Mouse (Mus musculus) megakaryocyte progenitor cell, adult 5-6 weeks (primary cell): Measurements from ENCODE around the gene Tex52. TPM values are rescaled to one million over a fixed set of nuclear protein-coding genes. Genes with fewer than 3 reads are reported as not detected.

Experiments
- ATAC-seq: replicated peaks from 2 replicates; pipeline ENCODE4 v1.8.0; 2016; ENCODE audit warnings: mild to moderate bottlenecking, moderate TSS enrichment, inconsistent platforms; ENCODE audit not compliant: poor library complexity
- total RNA-seq, 2 experiments: library from RNA; stranded (forward) in 1 of 2; stranded (reverse) in 1 of 2; fragments of 157-497, 149-512 nt in 1 of 2; fragments of 200-1000 nt in 1 of 2; gene quantifications; 2 replicates each; pipeline versions ENCODE4 v1.2.3 to v1.2.4; 2015 to 2017

Tex52 gene
- total RNA-seq, 2 experiments from 2014 or later, result not detected

- ATAC-seq, result peak; percentile 63
These were observed 4.4 kb downstream of the Tex52 start for GRCm38 (mm10) chr6:128379636-128380035.

GRCm38 (mm10) chr6:128380594-128381167, 5.4 kb downstream of the Tex52 start:
- 0 out of 2 replicates have a peak, but pooled peaks have one; percentile 18 for ATAC-seq

DNA sequence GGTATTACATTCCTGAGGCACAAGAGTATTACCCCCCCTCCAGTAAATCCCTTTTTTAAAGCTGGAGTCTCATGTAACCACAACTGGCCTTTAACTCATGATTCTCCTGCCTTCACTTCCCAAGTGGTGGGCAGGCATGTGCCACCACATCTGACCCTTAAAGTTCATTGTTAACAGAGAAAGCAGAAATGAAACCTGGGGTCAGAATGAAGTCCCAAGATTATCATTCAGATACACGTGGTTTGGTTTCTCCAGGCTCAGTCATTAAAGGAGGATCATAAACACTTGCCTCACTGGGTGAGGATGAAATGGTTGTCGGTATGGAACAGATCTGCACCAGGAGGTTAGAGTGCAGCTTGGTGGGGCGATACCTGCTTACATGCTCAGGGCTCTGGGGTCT, 6.0 kb downstream of the Tex52 start:
- ATAC-seq, result peak; percentile 76

GRCm38 (mm10) chr6:128383752-128384151, 8.5 kb downstream of the Tex52 start:
- ATAC-seq, result no peak

GRCm38 (mm10) chr6:128385026-128385425, 9.8 kb downstream of the Tex52 start:
- ATAC-seq, result no peak

DNA sequence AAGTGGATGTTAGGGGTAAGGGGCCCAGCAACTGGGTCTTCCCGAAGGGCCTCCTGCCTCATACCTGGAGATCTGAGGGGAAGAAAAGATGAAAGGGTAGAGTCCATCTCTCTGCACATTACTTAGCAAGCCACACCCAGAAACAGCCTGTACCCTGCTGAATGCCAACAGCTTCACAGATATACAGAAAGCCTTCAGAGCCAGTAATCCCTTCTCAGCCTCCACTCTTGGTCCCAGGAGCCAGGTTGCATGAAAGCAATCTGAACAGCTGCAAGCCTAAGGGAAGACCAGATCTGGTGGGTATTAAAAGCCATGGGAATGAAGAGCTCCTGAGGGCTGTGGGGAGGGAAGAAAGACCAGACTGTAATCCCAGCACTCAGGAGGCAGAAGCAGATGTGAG, 13.9 kb downstream of the Tex52 start:
- no peak for ATAC-seq

DNA sequence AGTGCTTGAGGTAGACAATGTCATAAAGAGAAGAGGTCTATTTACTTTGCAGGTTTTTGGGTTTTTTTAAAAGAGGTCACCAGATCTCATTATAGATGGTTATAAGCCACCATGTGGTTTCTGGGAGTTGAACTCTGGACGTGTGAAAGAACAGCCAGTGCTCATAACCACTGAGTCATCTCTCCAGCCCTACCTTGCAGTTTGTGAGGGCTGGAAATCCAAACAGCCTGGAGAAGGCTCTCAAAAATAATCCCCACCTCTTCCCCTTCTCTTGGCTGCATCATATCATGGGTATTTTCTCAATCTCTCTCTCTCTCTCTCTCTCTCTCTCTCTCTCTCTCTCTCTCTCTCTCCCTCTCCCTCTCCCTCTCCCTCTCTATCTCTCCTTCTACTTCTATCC, 15.4 kb downstream of the Tex52 start:
- no peak for ATAC-seq

DNA sequence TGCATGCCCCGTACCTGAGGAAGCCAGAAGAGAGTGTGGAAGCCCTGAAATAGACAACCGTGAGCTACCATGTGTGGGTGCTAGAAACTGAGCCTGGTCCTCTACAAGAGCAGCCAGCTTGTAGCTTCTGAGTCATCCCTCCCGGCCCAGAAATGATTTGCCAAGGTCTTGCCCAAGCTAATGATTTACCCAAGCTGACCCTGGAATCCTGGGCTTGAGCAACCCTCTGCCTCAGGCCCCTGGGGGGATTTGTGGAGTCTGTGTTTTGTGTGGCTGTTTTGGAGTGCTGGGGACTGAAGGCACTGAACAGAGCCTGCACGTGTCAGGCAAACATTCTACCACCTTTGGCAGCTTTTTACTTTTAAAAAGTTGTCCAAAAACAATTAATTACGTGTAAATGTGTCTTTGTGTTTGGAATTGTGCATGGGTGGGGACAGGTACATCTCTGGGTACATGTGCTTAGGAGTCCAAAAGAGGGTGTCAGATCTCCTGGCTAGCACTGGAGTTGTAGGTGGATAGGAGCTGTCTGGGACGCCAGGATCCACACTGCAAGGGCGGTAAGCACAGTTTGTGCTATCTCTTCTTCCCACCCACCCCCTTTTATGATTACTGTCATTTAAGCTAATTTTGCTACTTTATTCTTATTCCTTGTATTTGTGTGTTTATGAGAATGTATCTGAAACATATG, 22.5 kb downstream of the Tex52 start:
- ATAC-seq, result no peak

DNA sequence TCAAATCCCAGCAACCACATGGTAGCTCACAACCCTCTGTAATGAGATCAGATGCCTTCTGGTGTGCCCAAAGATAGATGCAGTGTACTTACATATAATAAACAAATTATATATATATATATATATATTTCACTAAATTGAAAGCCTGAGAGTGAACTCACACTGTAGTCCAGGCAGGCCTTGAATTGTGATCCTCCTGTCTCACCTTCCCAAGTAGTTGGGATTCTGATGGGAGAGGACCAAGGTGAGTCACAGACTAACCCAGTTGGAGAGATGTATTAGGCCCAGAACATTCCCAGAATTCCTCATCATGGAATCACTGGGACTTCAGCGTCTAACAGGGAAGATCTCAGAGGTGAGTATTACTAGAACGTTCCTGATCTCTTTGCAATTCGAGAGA, 23.7 kb downstream of the Tex52 start, which contains the start of gene Nrip2:
Gene Nrip2, plus strand, starts transcription at position 301 of the 400 bp plus-strand sequence.
- ATAC-seq, result no peak

GRCm38 (mm10) chr6:128399421-128400185, 24.3 kb downstream of the Tex52 start:
- ATAC-seq, result no peak

GRCm38 (mm10) chr6:128404708-128405107, 29.5 kb downstream of the Tex52 start:
- peak; percentile 22 for ATAC-seq

- peak; percentile 46 for ATAC-seq
These were observed 33.4 kb downstream of the Tex52 start for GRCm38 (mm10) chr6:128408544-128409125.

DNA sequence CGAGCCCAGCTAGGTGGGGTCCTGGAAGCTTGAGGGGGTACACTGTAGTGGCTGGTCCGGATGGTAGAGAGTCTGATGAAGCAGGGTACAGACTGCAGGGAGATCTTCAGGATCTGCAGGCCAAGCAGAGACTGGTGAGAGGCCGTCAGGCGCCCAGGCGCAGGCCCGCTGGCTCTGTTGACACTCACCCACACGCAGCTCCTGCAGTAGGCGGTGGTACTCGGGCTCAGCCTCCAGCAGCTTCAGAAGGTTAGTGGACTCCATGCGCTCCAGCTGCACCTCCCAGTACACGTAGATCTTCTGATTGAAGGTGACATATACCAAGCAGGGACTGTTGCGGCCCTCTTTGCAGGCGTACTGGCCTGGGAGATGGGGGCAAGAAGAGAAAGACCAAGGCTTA, 35.0 kb downstream of the Tex52 start:
- ATAC-seq, result no peak

DNA sequence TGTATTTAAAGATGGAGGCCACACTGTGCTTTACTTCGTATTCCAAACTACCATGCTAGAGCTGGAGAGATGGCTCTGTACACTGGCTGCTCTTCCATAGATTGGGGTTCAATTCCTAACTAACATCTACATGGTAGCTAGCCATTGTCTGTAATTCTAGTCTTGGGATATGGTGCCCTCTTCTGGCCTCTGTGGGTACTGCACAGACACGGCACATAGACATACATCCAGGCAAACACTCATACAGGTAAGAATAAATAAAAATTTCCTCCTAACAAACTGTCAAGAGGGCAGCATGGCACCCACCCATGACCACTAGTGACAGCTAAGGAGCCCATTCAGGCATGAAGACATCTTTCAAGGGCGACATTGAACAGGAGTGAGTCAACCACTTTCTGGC, 35.9 kb downstream of the Tex52 start:
- ATAC-seq, result peak; percentile 79

DNA sequence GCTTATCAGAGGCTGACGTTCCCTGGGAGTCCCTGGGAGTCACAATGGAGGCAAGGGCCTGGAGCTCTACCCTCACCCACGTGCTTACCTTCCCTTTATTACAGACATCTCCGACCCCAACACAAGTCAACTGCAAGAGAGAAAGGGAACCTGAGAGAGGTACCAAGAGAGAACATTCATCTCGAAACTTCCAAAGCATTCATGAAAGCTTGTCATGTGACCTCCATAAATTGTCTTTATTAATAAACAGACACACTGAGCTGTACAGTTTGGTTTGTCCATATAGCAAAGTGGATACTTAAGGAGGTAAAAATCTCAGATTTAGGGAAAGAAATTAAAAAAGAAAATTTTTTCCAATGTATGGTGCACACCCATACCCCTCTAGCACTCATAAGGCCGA, 40.9 kb downstream of the Tex52 start:
- no peak for ATAC-seq

DNA sequence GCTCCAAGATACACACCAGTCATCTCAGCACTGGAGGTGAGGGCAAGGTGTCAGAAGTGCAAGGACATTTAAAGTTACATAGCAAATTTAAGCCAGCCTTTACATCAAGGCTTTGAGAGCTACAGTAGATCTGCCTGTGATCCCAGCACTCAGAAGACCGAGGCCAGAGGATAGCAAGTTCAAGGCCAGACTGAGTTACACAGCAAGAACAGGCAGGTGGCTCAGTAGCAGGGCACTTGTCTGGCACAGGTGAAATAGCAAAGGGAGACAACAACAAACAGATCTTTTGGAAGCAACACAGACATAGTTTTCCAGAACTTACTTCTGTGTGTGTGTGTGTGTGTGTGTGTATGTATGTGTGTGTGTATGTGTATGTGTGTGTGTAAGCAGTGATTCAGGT, 42.8 kb downstream of the Tex52 start:
- ATAC-seq, result no peak

- no peak for ATAC-seq
These were observed 45.8 kb downstream of the Tex52 start for GRCm38 (mm10) chr6:128421036-128421435.

- ATAC-seq, result no peak
These were observed 46.2 kb downstream of the Tex52 start for GRCm38 (mm10) chr6:128421480-128421879.

DNA sequence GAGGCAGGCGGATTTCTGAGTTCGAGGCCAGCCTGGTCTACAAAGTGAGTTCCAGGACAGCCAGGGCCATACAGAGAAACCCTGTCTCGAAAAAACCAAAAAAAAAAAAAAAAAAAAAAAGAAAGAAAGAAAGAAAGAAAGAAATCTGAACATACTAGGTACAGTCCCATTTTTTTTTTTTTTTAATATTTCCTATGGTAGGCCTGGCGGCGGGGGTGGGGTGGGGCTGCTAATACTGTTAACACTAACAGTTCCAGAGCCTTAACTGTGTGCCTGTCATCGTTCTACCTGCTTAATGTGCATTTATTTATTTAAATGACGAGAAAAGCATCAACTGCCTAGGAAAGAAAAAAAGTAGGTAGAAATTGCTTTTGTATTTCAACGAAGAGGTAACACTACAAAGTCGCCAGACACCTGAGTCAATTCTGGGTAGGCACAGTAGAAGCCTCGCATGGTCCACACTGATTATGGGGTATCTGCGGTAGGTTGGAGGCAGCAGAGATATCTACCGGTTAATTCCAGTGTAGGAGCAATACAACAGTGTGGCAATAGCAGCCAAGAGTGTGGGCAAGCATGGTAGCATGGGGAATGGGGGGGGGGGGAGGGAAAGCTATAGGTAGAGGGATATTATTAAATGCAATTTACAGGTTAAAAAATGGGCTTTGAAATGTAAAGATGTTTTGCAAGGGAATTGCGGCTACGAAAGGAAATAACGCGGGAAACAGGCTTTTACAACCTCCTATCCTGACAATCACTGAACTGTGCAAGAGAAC, 48.4 kb downstream of the Tex52 start:
- peak; percentile 63 for ATAC-seq

GRCm38 (mm10) chr6:128424269-128425019, 49.2 kb downstream of the Tex52 start, which contains the start of gene Itfg2:
Itfg2 (minus strand) TSS chr6:128424931.
- ATAC-seq, result peak; percentile 84
